Mouse (Mus musculus) bone marrow macrophage, adult 2 months (primary cell): ENCODE data around the gene Fyb.

Source experiments
- CTCF ChIP-seq: IDR thresholded peaks from 2 replicates; pipeline ENCODE4 v1.5.1; 2012; ENCODE audit warnings: low read depth, mild to moderate bottlenecking, low read length, moderate library complexity
- POLR2A ChIP-seq: IDR thresholded peaks from 2 replicates; pipeline ENCODE4 v1.6.1; 2012; ENCODE audit warnings: mild to moderate bottlenecking, low read depth, low read length, borderline replicate concordance

DNA sequence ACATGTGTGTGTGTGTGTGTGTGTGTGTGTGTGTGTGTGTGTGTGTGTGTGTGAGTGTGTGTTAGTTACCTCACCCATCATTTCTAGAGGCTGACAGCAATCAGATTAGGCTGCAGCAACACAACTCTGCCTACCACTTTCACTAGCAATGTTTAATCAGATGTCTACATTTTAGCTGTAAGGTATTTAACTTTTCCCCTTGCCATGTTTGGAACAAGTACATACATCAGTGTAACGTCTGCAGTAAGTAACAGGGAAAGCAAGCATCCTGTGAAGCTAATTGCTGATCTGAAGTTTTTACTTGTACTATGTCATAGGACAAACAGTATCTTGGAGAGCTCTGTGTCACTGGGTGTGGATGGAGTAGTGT lies 70.6 kb downstream of the Fyb start:
- TF ChIP-seq CTCF (no peak), POLR2A (no peak)
